Mouse (Mus musculus): ENCODE measurements at regions not wholly inside any gene's neighbourhood (a gene's known extent, or its start where the extent isn't known, plus 50 kb on each side); places are given as distances from the start of the nearest gene placed in this dataset.

GRCm38 (mm10) chr4:83166867-83167814, 115.0 kb upstream of the Frem1 start:
- DNase-seq (ENCODE audit: low read depth, low spot score) = peak; percentile 34

- DNase-seq (ENCODE audit: low read depth, low spot score) = no peak
These were observed 94.6 kb upstream of the Frem1 start for GRCm38 (mm10) chr4:83146740-83147139.

GRCm38 (mm10) chr4:83145738-83146217, 93.6 kb upstream of the Frem1 start:
- DNase-seq (ENCODE audit: low read depth, low spot score) = no peak

- DNase-seq (ENCODE audit: low read depth, low spot score) = no peak
These were observed 92.8 kb upstream of the Frem1 start for GRCm38 (mm10) chr4:83144781-83145517.

GRCm38 (mm10) chr4:83141736-83142135, 89.6 kb upstream of the Frem1 start:
- DNase-seq (ENCODE audit: low read depth, low spot score) = no peak

- DNase-seq (ENCODE audit: low read depth, low spot score) = no peak
These were observed 70.5 kb upstream of the Frem1 start for GRCm38 (mm10) chr4:83122668-83123005.

GRCm38 (mm10) chr4:83122003-83122667, 70.0 kb upstream of the Frem1 start:
- no peak for DNase-seq (ENCODE audit: low read depth, low spot score)

GRCm38 (mm10) chr4:83108659-83108967, 56.5 kb upstream of the Frem1 start:
- no peak for DNase-seq (ENCODE audit: low read depth, low spot score)

- no peak for DNase-seq (ENCODE audit: low read depth, low spot score)
These were observed 56.0 kb upstream of the Frem1 start for GRCm38 (mm10) chr4:83107958-83108658.

- no peak for DNase-seq (ENCODE audit: low read depth, low spot score)
These were observed 55.0 kb upstream of the Frem1 start for GRCm38 (mm10) chr4:83107161-83107560.

- DNase-seq (ENCODE audit: low read depth, low spot score) = no peak
These were observed 52.0 kb upstream of the Frem1 start for GRCm38 (mm10) chr4:83104045-83104681.

- DNase-seq (ENCODE audit: low read depth, low spot score) = no peak
These were observed 50.8 kb upstream of the Frem1 start for GRCm38 (mm10) chr4:83102893-83103292.

- no peak for DNase-seq (ENCODE audit: low read depth, low spot score)
These were observed 49.9 kb upstream of the Frem1 start for GRCm38 (mm10) chr4:83102022-83102421.
